Mouse (Mus musculus) right cerebral cortex, adult 18-20 months (tissue): ENCODE results near the gene Desi1.
A peak's percentile ranks its signal among the peaks of the same experiment; 100 is the strongest.
"Not testable (repeated sequence)": the region's sequence is repeated elsewhere in the genome, so short reads cannot be mapped to it uniquely, and the experiment has no call there.

ENCODE experiments used
- DNase-seq: peaks from one replicate; pipeline ENCODE4 v3.0.0; 2022; ENCODE audit warnings: mixed read lengths

Desi1 gene

GRCm38 (mm10) chr15:82017461-82017860, 16.2 kb downstream of the Desi1 start:
- DNase-seq = no peak

- no peak for DNase-seq
Observed at GRCm38 (mm10) chr15:82016830-82017229, 16.8 kb downstream of the Desi1 start.

GRCm38 (mm10) chr15:82016101-82016808, 17.4 kb downstream of the Desi1 start:
- peak; percentile 100 for DNase-seq

GRCm38 (mm10) chr15:82015392-82016100, 18.1 kb downstream of the Desi1 start:
- DNase-seq = peak; percentile 35

GRCm38 (mm10) chr15:82014745-82015391, 18.8 kb downstream of the Desi1 start:
- DNase-seq = no peak

- no peak for DNase-seq
Observed at GRCm38 (mm10) chr15:82011947-82012346, 21.7 kb downstream of the Desi1 start.

GRCm38 (mm10) chr15:82004257-82004656, 29.4 kb downstream of the Desi1 start:
- DNase-seq = no peak

- no peak for DNase-seq
Observed at GRCm38 (mm10) chr15:81993992-81994391, 39.7 kb downstream of the Desi1 start.

- no peak for DNase-seq
Observed at GRCm38 (mm10) chr15:81990549-81990948, 43.1 kb downstream of the Desi1 start.

- peak; percentile 81 for DNase-seq
Observed at GRCm38 (mm10) chr15:81989371-81990062, 44.1 kb downstream of the Desi1 start.

- DNase-seq = no peak
Observed at GRCm38 (mm10) chr15:81987646-81988045, 46.0 kb downstream of the Desi1 start, which contains the start of gene Xrcc6. Gene Xrcc6 (plus strand): TSS chr15:81987835.

- DNase-seq = no peak
Observed at GRCm38 (mm10) chr15:81985267-81986161, 48.1 kb downstream of the Desi1 start.

GRCm38 (mm10) chr15:81982173-81982572, 51.5 kb downstream of the Desi1 start:
- no peak for DNase-seq

GRCm38 (mm10) chr15:81980321-81980720, 53.3 kb downstream of the Desi1 start, which contains the start of gene 1700029P11Rik:
Gene 1700029P11Rik (plus strand): TSS chr15:81980540.
- no peak for DNase-seq

- not testable (repeated sequence) for DNase-seq
Observed at GRCm38 (mm10) chr15:81975156-81975555, 58.5 kb downstream of the Desi1 start.

GRCm38 (mm10) chr15:81970498-81970897, 63.2 kb downstream of the Desi1 start:
- not testable (repeated sequence) for DNase-seq

- not testable (repeated sequence) for DNase-seq
Observed at GRCm38 (mm10) chr15:81969635-81970034, 64.0 kb downstream of the Desi1 start.

GRCm38 (mm10) chr15:81969173-81969572, 64.5 kb downstream of the Desi1 start:
- no peak for DNase-seq

- no peak for DNase-seq
Observed at GRCm38 (mm10) chr15:81968447-81968846, 65.2 kb downstream of the Desi1 start.

- DNase-seq = no peak
Observed at GRCm38 (mm10) chr15:81967821-81968220, 65.8 kb downstream of the Desi1 start.

- DNase-seq = no peak
Observed at GRCm38 (mm10) chr15:81966062-81966829, 67.4 kb downstream of the Desi1 start.
